Comparison of ENCODE assay signal across 11 mouse cellular contexts in genomic region chr11:21763201-21763600, GRCm38 (mm10).
DNase-seq lines count a peak whose midpoint lies in the region; ATAC-seq and TF ChIP-seq lines count a peak whose summit lies in the region.
"Had no signal": no experiment of that assay in that cellular context is flagged by ENCODE, and none has a peak within 500 bp of the region (broad histone marks: within the 10 kb centered on the region; RNA-seq: fewer than 3 reads in every experiment).

No protein-coding gene starts in this region.

- no peaks in the 10 kb centered on the region for H3K27me3 ChIP-seq in cerebellum, adult 2 months (ENCODE audit: control insufficient read depth, insufficient read depth, low read length)
- H3K27me3 ChIP-seq in liver, embryonic 12.5 days (replicated peaks), result no peaks in the 10 kb centered on the region
- no peaks in the 10 kb centered on the region for H3K27me3 ChIP-seq in kidney, embryonic 14.5 days (ENCODE audit: control insufficient read depth, insufficient read depth, low read length)

- H3K4me3 ChIP-seq in cerebellum, adult 2 months (replicated peaks; ENCODE audit: insufficient read depth, low read depth, low read length), result no peak overlapping the region
- H3K4me3 ChIP-seq in layer of hippocampus, adult 2 months, result no peak overlapping the region
- no peak overlapping the region for H3K4me3 ChIP-seq in liver, embryonic 12.5 days
- no peak overlapping the region for H3K4me3 ChIP-seq in kidney, embryonic 14.5 days (ENCODE audit: low read length)

- no peak for TF ChIP-seq POLR2A in cerebellum, adult 2 months (IDR thresholded peaks at IDR 0.05; ENCODE audit: borderline replicate concordance, insufficient read depth, low read length)

- no peak for TF ChIP-seq CTCF in cerebellum, adult 2 months (IDR thresholded peaks at IDR 0.05; ENCODE audit: borderline replicate concordance, insufficient read depth, low read depth, low read length)
- no peak for TF ChIP-seq CTCF in layer of hippocampus, adult 2 months (conservative IDR thresholded peaks at IDR 0.05)

- peaks cover 3% of the 10 kb centered on the region; the same call in 1 of the 2 replicates for H3K4me1 ChIP-seq in cerebellum, adult 2 months (ENCODE audit: control insufficient read depth, insufficient read depth, low read length)
- H3K4me1 ChIP-seq in liver, embryonic 12.5 days, result no peaks in the 10 kb centered on the region
- H3K4me1 ChIP-seq in kidney, embryonic 14.5 days (ENCODE audit: control insufficient read depth, insufficient read depth, low read length), result no peaks in the 10 kb centered on the region

- no peaks in the 10 kb centered on the region for H3K36me3 ChIP-seq in liver, embryonic 12.5 days
- H3K36me3 ChIP-seq in kidney, embryonic 14.5 days (ENCODE audit: control insufficient read depth, insufficient read depth, low read length), result no peaks in the 10 kb centered on the region

- ATAC-seq in frontal cortex, adult (ENCODE audit: low TSS enrichment), result peak; percentile 76
- no peak for ATAC-seq in liver, embryonic 12.5 days
- no peak for ATAC-seq in kidney, embryonic 14.5 days (ENCODE audit: low FRiP score, low TSS enrichment)

- intact Hi-C loops in left cerebral cortex, postnatal 4 days (cut with DNase I), result no loop called here

- 12% methylated on average over 4 of the region's 4 CpGs for WGBS in cerebellum, adult 2 months
- WGBS in liver, embryonic 12.5 days (ENCODE audit: insufficient replicate concordance), result 68% methylated on average over 4 of the region's 4 CpGs
- WGBS in kidney, embryonic 14.5 days, result 88% methylated on average over 4 of the region's 4 CpGs

- no peak for DNase-seq in frontal cortex, postnatal 10 days (ENCODE audit: low spot score in 2 of 2)
- DNase-seq in cerebellum, adult 2 months, result peak; percentile 63 to 89
- peak; percentile 42 to 44 for DNase-seq in layer of hippocampus, adult 2 months (ENCODE audit: low spot score in 2 of 2)
- peak; percentile 86 for DNase-seq in left cerebral cortex, postnatal 4 days
- DNase-seq in thymus, postnatal 36 days, result no peak
- DNase-seq: heart, postnatal 36 days; kidney, adult 2 months; thymus, adult 2 months had no signal

- H3K27ac ChIP-seq in cerebellum, adult 2 months (ENCODE audit: insufficient read depth, low read length), result no peak overlapping the region
- H3K27ac ChIP-seq in layer of hippocampus, adult 2 months, result no peak overlapping the region
- no peak overlapping the region for H3K27ac ChIP-seq in liver, embryonic 12.5 days
- H3K27ac ChIP-seq in kidney, embryonic 14.5 days (ENCODE audit: low read depth, low read length), result no peak overlapping the region

- no peak overlapping the region for H3K4me2 ChIP-seq in liver, embryonic 12.5 days
- no peak overlapping the region for H3K4me2 ChIP-seq in kidney, embryonic 14.5 days (replicated peaks; ENCODE audit: low read depth, low read length)

- no peaks in the 10 kb centered on the region for H3K9me3 ChIP-seq in liver, embryonic 12.5 days (replicated peaks)
- H3K9me3 ChIP-seq in kidney, embryonic 14.5 days (ENCODE audit: control insufficient read depth, low read length), result no peaks in the 10 kb centered on the region

- H3K9ac ChIP-seq in liver, embryonic 12.5 days, result no peak overlapping the region
- H3K9ac ChIP-seq in kidney, embryonic 14.5 days (ENCODE audit: low read depth, low read length), result no peak overlapping the region

Comparison
In these comparisons a context has a peak if more than half of its experiments do, and no peak if none do; other contexts are left out.
1. DNase-seq: peak in cerebellum, adult 2 months (2 of 2), layer of hippocampus, adult 2 months (2 of 2) and left cerebral cortex, postnatal 4 days (single experiment); none in frontal cortex, postnatal 10 days (0 of 2) and thymus, postnatal 36 days (0 of 2).